23 mouse cellular contexts compared by ENCODE assay signal in the genomic region with DNA sequence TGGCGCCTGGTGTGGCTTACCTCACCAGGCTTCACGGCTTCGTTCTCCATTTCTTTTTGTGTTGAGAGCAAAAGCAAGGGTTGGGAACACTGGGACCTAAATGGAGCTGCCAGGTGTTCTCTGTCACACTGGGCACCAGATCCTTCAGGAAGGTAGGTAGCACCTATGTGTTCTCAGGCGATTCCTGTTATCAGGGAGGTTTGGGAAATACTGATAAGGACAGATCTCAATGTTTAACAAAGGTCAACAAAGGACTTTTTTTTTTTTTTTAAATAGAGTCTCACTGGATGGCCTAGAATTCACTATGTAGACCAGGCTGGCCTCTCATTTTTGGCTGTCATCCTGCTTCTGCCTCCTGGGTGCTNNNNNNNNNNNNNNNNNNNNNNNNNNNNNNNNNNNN. TPM values are rescaled to one million over a fixed set of nuclear protein-coding genes. Genes with fewer than 3 reads are reported as not detected.
DNase-seq lines count a peak whose midpoint lies in the region; ATAC-seq and TF ChIP-seq lines count a peak whose summit lies in the region.
"Had no signal": no experiment of that assay in that cellular context is flagged by ENCODE, and none has a peak within 500 bp of the region (broad histone marks: within the 10 kb centered on the region; RNA-seq: fewer than 3 reads in every experiment).

No protein-coding gene starts in this region.

- WGBS in liver, postnatal 0 days (ENCODE audit: insufficient replicate concordance): 45% methylated on average over 4 of the region's 4 CpGs
- 48% methylated on average over 4 of the region's 4 CpGs for WGBS in liver, embryonic 11.5 days
- WGBS in intestine, postnatal 0 days: 46% methylated on average over 4 of the region's 4 CpGs
- 51% methylated on average over 4 of the region's 4 CpGs for WGBS in stomach, embryonic 16.5 days

- no peak for TF ChIP-seq CTCF in liver, postnatal 0 days (IDR thresholded peaks at IDR 0.05; ENCODE audit: low read depth)
- TF ChIP-seq CTCF in intestine, postnatal 0 days (IDR thresholded peaks at IDR 0.05; ENCODE audit: low read depth): no peak

- H3K36me3 ChIP-seq in liver, postnatal 0 days (replicated peaks; ENCODE audit: insufficient read depth, low read length): no peaks in the 10 kb centered on the region
- no peaks in the 10 kb centered on the region for H3K36me3 ChIP-seq in liver, embryonic 11.5 days (ENCODE audit: control insufficient read depth, insufficient read depth, low read length)
- no peaks in the 10 kb centered on the region for H3K36me3 ChIP-seq in intestine, postnatal 0 days (ENCODE audit: control insufficient read depth, insufficient read depth)
- no peaks in the 10 kb centered on the region for H3K36me3 ChIP-seq in stomach, embryonic 16.5 days (ENCODE audit: control insufficient read depth, insufficient read depth, low read length)
- H3K36me3 ChIP-seq: embryonic facial prominence, embryonic 13.5 days; forebrain, embryonic 12.5 days; heart, embryonic 10.5 days; heart, embryonic 15.5 days; hindbrain, embryonic 13.5 days had no signal

- no peaks in the 10 kb centered on the region for H3K9me3 ChIP-seq in liver, postnatal 0 days (ENCODE audit: low read length)
- no peaks in the 10 kb centered on the region for H3K9me3 ChIP-seq in liver, embryonic 11.5 days (ENCODE audit: control insufficient read depth, low read length)
- H3K9me3 ChIP-seq in intestine, postnatal 0 days (ENCODE audit: control insufficient read depth): no peaks in the 10 kb centered on the region
- H3K9me3 ChIP-seq in stomach, embryonic 16.5 days (replicated peaks; ENCODE audit: control insufficient read depth, low read length): no peaks in the 10 kb centered on the region
- H3K9me3 ChIP-seq: embryonic facial prominence, embryonic 13.5 days; forebrain, embryonic 12.5 days; heart, embryonic 10.5 days; heart, embryonic 15.5 days; hindbrain, embryonic 13.5 days had no signal

- no peak overlapping the region for H3K9ac ChIP-seq in liver, postnatal 0 days (replicated peaks)
- no peak overlapping the region for H3K9ac ChIP-seq in liver, embryonic 11.5 days (ENCODE audit: low read depth, low read length)
- H3K9ac ChIP-seq in intestine, postnatal 0 days (ENCODE audit: low read depth, low read length): no peak overlapping the region
- no peak overlapping the region for H3K9ac ChIP-seq in stomach, embryonic 16.5 days (ENCODE audit: low read length)
- H3K9ac ChIP-seq: embryonic facial prominence, embryonic 13.5 days; forebrain, embryonic 12.5 days; heart, embryonic 15.5 days; hindbrain, embryonic 13.5 days had no signal

- no peak overlapping the region for H3K4me3 ChIP-seq in liver, postnatal 0 days (ENCODE audit: low read depth, low read length)
- H3K4me3 ChIP-seq in liver, embryonic 11.5 days (ENCODE audit: low read depth, low read length): no peak overlapping the region
- no peak overlapping the region for H3K4me3 ChIP-seq in intestine, postnatal 0 days (ENCODE audit: low read depth, low read length)
- no peak overlapping the region for H3K4me3 ChIP-seq in stomach, embryonic 16.5 days (replicated peaks; ENCODE audit: low read length)
- H3K4me3 ChIP-seq: embryonic facial prominence, embryonic 13.5 days; forebrain, embryonic 12.5 days; gastrocnemius, adult 2 months; heart, embryonic 10.5 days; heart, embryonic 15.5 days; hindbrain, embryonic 13.5 days had no signal

- H3K27me3 ChIP-seq in liver, postnatal 0 days (ENCODE audit: insufficient read depth, low read length): no peaks in the 10 kb centered on the region
- no peaks in the 10 kb centered on the region for H3K27me3 ChIP-seq in liver, embryonic 11.5 days (replicated peaks; ENCODE audit: control insufficient read depth, insufficient read depth, low read length)
- H3K27me3 ChIP-seq in intestine, postnatal 0 days (replicated peaks; ENCODE audit: control insufficient read depth, insufficient read depth, low read length): no peaks in the 10 kb centered on the region
- H3K27me3 ChIP-seq in stomach, embryonic 16.5 days (ENCODE audit: control insufficient read depth, insufficient read depth, low read length): no peaks in the 10 kb centered on the region
- H3K27me3 ChIP-seq: embryonic facial prominence, embryonic 13.5 days; forebrain, embryonic 12.5 days; heart, embryonic 15.5 days; hindbrain, embryonic 13.5 days had no signal

- 0 out of 2 replicates have a peak, but pooled peaks have one; percentile 12 for ATAC-seq in liver, postnatal 0 days
- ATAC-seq in liver, embryonic 11.5 days (replicated peaks; ENCODE audit: low FRiP score): no peak
- ATAC-seq in intestine, postnatal 0 days: no peak
- peak; percentile 76; the same call in 1 of the 2 replicates for ATAC-seq in stomach, embryonic 16.5 days (ENCODE audit: insufficient read depth, low FRiP score)
- ATAC-seq: forebrain, embryonic 16.5 days; hindbrain, postnatal 0 days had no signal

- peaks cover 6% of the 10 kb centered on the region for H3K4me1 ChIP-seq in liver, postnatal 0 days (ENCODE audit: insufficient read depth)
- no peaks in the 10 kb centered on the region for H3K4me1 ChIP-seq in liver, embryonic 11.5 days (replicated peaks; ENCODE audit: control insufficient read depth, insufficient read depth, low read length)
- no peaks in the 10 kb centered on the region for H3K4me1 ChIP-seq in intestine, postnatal 0 days (replicated peaks; ENCODE audit: control insufficient read depth, insufficient read depth, low read length)
- no peaks in the 10 kb centered on the region for H3K4me1 ChIP-seq in stomach, embryonic 16.5 days (ENCODE audit: control insufficient read depth, insufficient read depth, low read length)
- H3K4me1 ChIP-seq: embryonic facial prominence, embryonic 13.5 days; forebrain, embryonic 12.5 days; heart, embryonic 10.5 days; heart, embryonic 15.5 days; hindbrain, embryonic 13.5 days had no signal

- H3K27ac ChIP-seq in liver, postnatal 0 days (ENCODE audit: low read depth): no peak overlapping the region
- no peak overlapping the region for H3K27ac ChIP-seq in liver, embryonic 11.5 days (ENCODE audit: low read depth, low read length)
- no peak overlapping the region for H3K27ac ChIP-seq in intestine, postnatal 0 days (ENCODE audit: low read depth, low read length)
- H3K27ac ChIP-seq in stomach, embryonic 16.5 days (ENCODE audit: low read length): no peak overlapping the region; the same call in 1 of the 2 replicates
- H3K27ac ChIP-seq: embryonic facial prominence, embryonic 13.5 days; forebrain, embryonic 12.5 days; gastrocnemius, adult 2 months; heart, embryonic 10.5 days; heart, embryonic 15.5 days; hindbrain, embryonic 13.5 days; hindbrain, postnatal 0 days had no signal

- H3K4me2 ChIP-seq in liver, postnatal 0 days (ENCODE audit: low read depth, low read length): no peak overlapping the region
- H3K4me2 ChIP-seq in liver, embryonic 11.5 days: no peak overlapping the region
- H3K4me2 ChIP-seq in intestine, postnatal 0 days (replicated peaks; ENCODE audit: low read depth): 0 out of 2 replicates have a peak overlapping the region, but pooled peaks have one; percentile 3
- peak overlapping the region; percentile 12; the same call in 1 of the 2 replicates for H3K4me2 ChIP-seq in stomach, embryonic 16.5 days (ENCODE audit: low read depth, low read length)
- H3K4me2 ChIP-seq: embryonic facial prominence, embryonic 13.5 days; forebrain, embryonic 12.5 days; heart, embryonic 15.5 days; hindbrain, embryonic 13.5 days had no signal

- no peak for TF ChIP-seq EP300 in liver, postnatal 0 days (IDR thresholded peaks at IDR 0.05; ENCODE audit: low read depth)

- DNase-seq in liver, postnatal 0 days: no peak
- no peak for DNase-seq in liver, embryonic 11.5 days (ENCODE audit: low spot score)
- no peak for DNase-seq in right cerebral cortex, adult 18-20 months
- no peak for DNase-seq in adrenal gland, postnatal 4 days (ENCODE audit: low spot score in 2 of 2)
- DNase-seq: adrenal gland, adult 8-10 months; cerebellum, adult 18-20 months; cerebellum, adult 9-11 months; cerebellum, postnatal 36 days; gastrocnemius, adult 2 months; gastrocnemius, postnatal 36 days; heart, adult 18-20 months; heart, postnatal 14 days had no signal

RNA-seq across cellular contexts. Expression of a gene that starts 19.3 kb away (rescaled TPM):
- 23.3 and 26.3 TPM in 2 replicates for polyA plus RNA-seq in liver, postnatal 0 days (2015; fragmentation: Nextera tagmentation; extraction: Ambion mirVana)
- polyA plus RNA-seq in liver, embryonic 11.5 days (2014; fragmentation: Nextera tagmentation; extraction: Ambion mirVana): 114 and 123 TPM in 2 replicates
- polyA plus RNA-seq in intestine, postnatal 0 days (2015; fragmentation: Nextera tagmentation; extraction: Ambion mirVana): 64.7 and 70.5 TPM in 2 replicates
- 188 and 192 TPM in 2 replicates for polyA plus RNA-seq in stomach, embryonic 16.5 days (2015; fragmentation: Nextera tagmentation; extraction: Ambion mirVana)
- 100 to 1,000 TPM; 103 to 134 TPM for total RNA-seq in adrenal gland, postnatal 4 days (2021)

RNA-seq across cellular contexts. Expression of a gene that starts 22.9 kb away (rescaled TPM):
- not detected in 2 replicates for polyA plus RNA-seq in liver, postnatal 0 days (2015; fragmentation: Nextera tagmentation; extraction: Ambion mirVana)
- not detected in 2 replicates for polyA plus RNA-seq in liver, embryonic 11.5 days (2014; fragmentation: Nextera tagmentation; extraction: Ambion mirVana)
- polyA plus RNA-seq in intestine, postnatal 0 days (2015; fragmentation: Nextera tagmentation; extraction: Ambion mirVana): not detected in 2 replicates
- not detected in 2 replicates for polyA plus RNA-seq in stomach, embryonic 16.5 days (2015; fragmentation: Nextera tagmentation; extraction: Ambion mirVana)
- total RNA-seq in adrenal gland, postnatal 4 days (2021): under 1 TPM in 1 of 2 experiments, not detected in 1; 0.76 TPM
- total RNA-seq: adrenal gland, adult 8-10 months; ES-E14; gastrocnemius, adult 2 months; gastrocnemius, postnatal 36 days; heart, adult 18-20 months; heart, postnatal 14 days; hematopoietic stem cell, adult 5-6 weeks; hindbrain, postnatal 0 days had no signal
- polyA plus RNA-seq: embryonic facial prominence, embryonic 13.5 days; forebrain, embryonic 12.5 days; forebrain, embryonic 16.5 days; heart, embryonic 10.5 days; heart, embryonic 15.5 days; hindbrain, postnatal 0 days had no signal

Comparison
In these comparisons a context has a peak if more than half of its experiments do, and no peak if none do; other contexts are left out.
1. ATAC-seq: peak in liver, postnatal 0 days (single experiment) and stomach, embryonic 16.5 days (single experiment); none in liver, embryonic 11.5 days (single experiment) and intestine, postnatal 0 days (single experiment).
2. H3K4me2 ChIP-seq: peak in intestine, postnatal 0 days (single experiment) and stomach, embryonic 16.5 days (single experiment); none in liver, postnatal 0 days (single experiment) and liver, embryonic 11.5 days (single experiment).